Comparison of ENCODE assay signal across 28 mouse cellular contexts in the genomic region with DNA sequence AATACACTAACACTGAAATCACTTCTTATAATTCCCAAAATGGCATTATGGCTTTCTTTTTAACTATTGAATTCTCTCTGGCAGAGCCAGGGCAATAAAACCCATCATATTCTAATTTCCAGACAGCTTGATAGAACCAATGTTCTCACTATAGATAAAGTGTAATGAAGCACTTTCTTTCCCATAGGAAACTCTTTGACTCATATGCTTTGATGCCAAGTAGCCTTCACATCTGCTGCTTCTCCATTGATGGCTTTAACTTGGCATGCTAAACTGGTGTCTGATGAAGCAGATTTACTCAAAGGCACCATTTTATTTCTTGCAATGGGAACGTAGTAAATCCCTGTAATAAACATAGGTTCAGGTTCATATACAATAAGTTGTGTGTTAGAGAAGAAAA.
DNase-seq lines count a peak whose midpoint lies in the region; ATAC-seq and TF ChIP-seq lines count a peak whose summit lies in the region.
"Had no signal": no experiment of that assay in that cellular context is flagged by ENCODE, and none has a peak within 500 bp of the region (broad histone marks: within the 10 kb centered on the region; RNA-seq: fewer than 3 reads in every experiment).

No protein-coding gene starts in this region.

- DNase-seq in hindbrain, embryonic 11.5 days (ENCODE audit: low spot score) = no peak
- no peak for DNase-seq in neural tube, embryonic 11.5 days (ENCODE audit: low spot score)
- DNase-seq in neural tube, embryonic 10.5 days (ENCODE audit: extremely low spot score, low spot score) = no peak
- peak; percentile 42 for DNase-seq in hindbrain, postnatal 0 days (ENCODE audit: low spot score)
- DNase-seq in kidney, postnatal 4 days = no peak
- no peak for DNase-seq in adrenal gland, postnatal 25 days
- DNase-seq in left cerebral cortex, adult 8-10 months (ENCODE audit: low spot score in 2 of 2) = no peak
- DNase-seq: adrenal gland, postnatal 14 days; cerebellum, adult 2 months; cerebellum, postnatal 14 days; gastrocnemius, postnatal 25 days; heart, adult 11 months; kidney, adult 9 months; kidney, postnatal 10 days; right cerebral cortex, postnatal 14 days; thymus, postnatal 14 days had no signal

- no peaks in the 10 kb centered on the region for H3K9me3 ChIP-seq in hindbrain, embryonic 13.5 days
- H3K9me3 ChIP-seq in hindbrain, embryonic 11.5 days (ENCODE audit: control insufficient read depth, low read length) = no peaks in the 10 kb centered on the region
- H3K9me3 ChIP-seq in neural tube, embryonic 11.5 days (ENCODE audit: control insufficient read depth, low read length) = no peaks in the 10 kb centered on the region
- no peaks in the 10 kb centered on the region for H3K9me3 ChIP-seq in hindbrain, postnatal 0 days (ENCODE audit: low read length)
- H3K9me3 ChIP-seq: heart, embryonic 10.5 days; heart, embryonic 15.5 days; limb, embryonic 13.5 days; lung, embryonic 15.5 days; midbrain, embryonic 10.5 days; stomach, embryonic 15.5 days had no signal

- no peak for TF ChIP-seq CTCF in hindbrain, postnatal 0 days (IDR thresholded peaks at IDR 0.05; ENCODE audit: low read depth)

- H3K4me2 ChIP-seq in hindbrain, embryonic 13.5 days = no peak overlapping the region
- no peak overlapping the region for H3K4me2 ChIP-seq in hindbrain, embryonic 11.5 days (replicated peaks; ENCODE audit: low read depth, low read length)
- H3K4me2 ChIP-seq in neural tube, embryonic 11.5 days (ENCODE audit: low read depth) = no peak overlapping the region
- H3K4me2 ChIP-seq in hindbrain, postnatal 0 days (ENCODE audit: low read depth, low read length) = no peak overlapping the region
- H3K4me2 ChIP-seq: heart, embryonic 15.5 days; limb, embryonic 13.5 days; liver, embryonic 11.5 days; lung, embryonic 15.5 days; stomach, embryonic 15.5 days had no signal

- 59% methylated on average over 1 of the region's 1 CpGs for WGBS in hindbrain, embryonic 13.5 days
- WGBS in hindbrain, embryonic 11.5 days = 74% methylated on average over 1 of the region's 1 CpGs
- WGBS in neural tube, embryonic 11.5 days = 48% methylated on average over 1 of the region's 1 CpGs
- WGBS in hindbrain, postnatal 0 days = 41% methylated on average over 1 of the region's 1 CpGs

- no peaks in the 10 kb centered on the region for H3K27me3 ChIP-seq in hindbrain, embryonic 13.5 days
- no peaks in the 10 kb centered on the region for H3K27me3 ChIP-seq in hindbrain, embryonic 11.5 days (ENCODE audit: control insufficient read depth, insufficient read depth, low read length)
- H3K27me3 ChIP-seq in neural tube, embryonic 11.5 days (ENCODE audit: control insufficient read depth, insufficient read depth, low read length) = no peaks in the 10 kb centered on the region
- H3K27me3 ChIP-seq in hindbrain, postnatal 0 days (ENCODE audit: insufficient read depth, low read length) = no peaks in the 10 kb centered on the region
- H3K27me3 ChIP-seq: heart, embryonic 15.5 days; lung, embryonic 15.5 days; stomach, embryonic 15.5 days had no signal

- no peak overlapping the region for H3K27ac ChIP-seq in hindbrain, embryonic 13.5 days
- H3K27ac ChIP-seq in hindbrain, embryonic 11.5 days (ENCODE audit: low read depth, low read length) = no peak overlapping the region
- no peak overlapping the region for H3K27ac ChIP-seq in neural tube, embryonic 11.5 days (ENCODE audit: low read depth, low read length)
- no peak overlapping the region for H3K27ac ChIP-seq in hindbrain, postnatal 0 days
- H3K27ac ChIP-seq: heart, embryonic 10.5 days; heart, embryonic 15.5 days; left cerebral cortex, adult 2 months; limb, embryonic 13.5 days; lung, embryonic 15.5 days; midbrain, embryonic 10.5 days; stomach, embryonic 15.5 days had no signal

- 0 out of 2 replicates have a peak, but pooled peaks have one; percentile 43 for ATAC-seq in hindbrain, embryonic 13.5 days (ENCODE audit: low FRiP score)
- no peak for ATAC-seq in hindbrain, embryonic 11.5 days (ENCODE audit: low FRiP score)
- 0 out of 2 replicates have a peak, but pooled peaks have one; percentile 41 for ATAC-seq in neural tube, embryonic 11.5 days (ENCODE audit: insufficient read depth, low FRiP score, low TSS enrichment)
- no peak for ATAC-seq in hindbrain, postnatal 0 days
- ATAC-seq: CD4-positive, CD25-positive, alpha-beta regulatory T cell, adult 4 months; intestine, embryonic 16.5 days had no signal

- H3K4me3 ChIP-seq in hindbrain, embryonic 13.5 days = no peak overlapping the region
- H3K4me3 ChIP-seq in hindbrain, embryonic 11.5 days (ENCODE audit: low read depth, low read length) = no peak overlapping the region
- no peak overlapping the region for H3K4me3 ChIP-seq in neural tube, embryonic 11.5 days (ENCODE audit: low read depth, low read length)
- H3K4me3 ChIP-seq in hindbrain, postnatal 0 days (ENCODE audit: low read length) = no peak overlapping the region
- H3K4me3 ChIP-seq: erythroblast, embryonic 14.5 days; heart, embryonic 10.5 days; heart, embryonic 15.5 days; left cerebral cortex, adult 2 months; limb, embryonic 13.5 days; lung, embryonic 15.5 days; midbrain, embryonic 10.5 days; stomach, embryonic 15.5 days had no signal

- no peaks in the 10 kb centered on the region for H3K36me3 ChIP-seq in hindbrain, embryonic 13.5 days
- no peaks in the 10 kb centered on the region for H3K36me3 ChIP-seq in hindbrain, embryonic 11.5 days (ENCODE audit: control insufficient read depth, insufficient read depth, low read length)
- no peaks in the 10 kb centered on the region for H3K36me3 ChIP-seq in neural tube, embryonic 11.5 days (ENCODE audit: control insufficient read depth, insufficient read depth, low read length)
- H3K36me3 ChIP-seq in hindbrain, postnatal 0 days (ENCODE audit: insufficient read depth, low read length) = no peaks in the 10 kb centered on the region
- H3K36me3 ChIP-seq: heart, embryonic 10.5 days; heart, embryonic 15.5 days; limb, embryonic 13.5 days; lung, embryonic 15.5 days; midbrain, embryonic 10.5 days; stomach, embryonic 15.5 days had no signal

- H3K9ac ChIP-seq in hindbrain, embryonic 13.5 days = no peak overlapping the region
- no peak overlapping the region for H3K9ac ChIP-seq in hindbrain, embryonic 11.5 days (ENCODE audit: low read depth, low read length)
- no peak overlapping the region for H3K9ac ChIP-seq in neural tube, embryonic 11.5 days (ENCODE audit: low read length)
- no peak overlapping the region for H3K9ac ChIP-seq in hindbrain, postnatal 0 days (replicated peaks; ENCODE audit: low read length)
- H3K9ac ChIP-seq: heart, embryonic 15.5 days; limb, embryonic 13.5 days; lung, embryonic 15.5 days; stomach, embryonic 15.5 days had no signal

- no peaks in the 10 kb centered on the region for H3K4me1 ChIP-seq in hindbrain, embryonic 13.5 days (replicated peaks)
- H3K4me1 ChIP-seq in hindbrain, embryonic 11.5 days (replicated peaks; ENCODE audit: control insufficient read depth, insufficient read depth, low read length) = no peaks in the 10 kb centered on the region
- no peaks in the 10 kb centered on the region for H3K4me1 ChIP-seq in neural tube, embryonic 11.5 days (ENCODE audit: control insufficient read depth, insufficient read depth, low read length)
- no peaks in the 10 kb centered on the region for H3K4me1 ChIP-seq in hindbrain, postnatal 0 days (ENCODE audit: insufficient read depth, low read length)
- H3K4me1 ChIP-seq: heart, embryonic 10.5 days; heart, embryonic 15.5 days; limb, embryonic 13.5 days; lung, embryonic 15.5 days; midbrain, embryonic 10.5 days; stomach, embryonic 15.5 days had no signal

Comparison
In these comparisons a context has a peak if more than half of its experiments do, and no peak if none do; other contexts are left out.
1. ATAC-seq: peak in hindbrain, embryonic 13.5 days (single experiment) and neural tube, embryonic 11.5 days (single experiment); none in hindbrain, embryonic 11.5 days (single experiment) and hindbrain, postnatal 0 days (single experiment).